Mouse (Mus musculus) liver, embryonic 11.5 days (tissue): ENCODE results near the gene Phospho1. TPM values are rescaled to one million over a fixed set of nuclear protein-coding genes. Genes with fewer than 3 reads are reported as not detected.

Experiments used
- ATAC-seq: fragments of 200-750 bp; cut with Nextera tagmentation; replicated peaks from 2 replicates; pipeline ENCODE4 v1.8.0; 2017; ENCODE audit warnings: moderate number of reproducible peaks, mild to moderate bottlenecking, moderate TSS enrichment, moderate library complexity; ENCODE audit not compliant: low FRiP score
- DNase-seq: peaks from one replicate; pipeline ENCODE4 v3.0.0-alpha.2; 2017; ENCODE audit warnings: low spot score
- H3K27ac ChIP-seq: fragments of 300-500 bp; sonication (generic); 2 replicates; pipeline ENCODE4 v1.5.1; 2014; ENCODE audit warnings: mild to moderate bottlenecking, low read depth, low read length, control low read depth
- H3K27me3 ChIP-seq: fragments of 300-500 bp; sonication (generic); replicated peaks from 2 replicates; pipeline ENCODE4 v1.6.1; 2014; ENCODE audit warnings: low read length, mixed read lengths; ENCODE audit not compliant: control insufficient read depth, insufficient read depth
- H3K36me3 ChIP-seq: fragments of 300-500 bp; sonication (generic); 2 replicates; pipeline ENCODE4 v1.6.1; 2014; ENCODE audit warnings: mild to moderate bottlenecking, low read length, moderate library complexity, mixed read lengths; ENCODE audit not compliant: control insufficient read depth, insufficient read depth
- H3K4me1 ChIP-seq: fragments of 300-500 bp; sonication (generic); replicated peaks from 2 replicates; pipeline ENCODE4 v1.6.1; 2014; ENCODE audit warnings: low read length, mixed read lengths; ENCODE audit not compliant: control insufficient read depth, insufficient read depth
- H3K4me2 ChIP-seq: fragments of 300-500 bp; sonication (generic); 2 replicates; pipeline ENCODE4 v1.6.1; 2014; ENCODE audit warnings: mild to moderate bottlenecking, control low read depth, moderate library complexity
- H3K4me3 ChIP-seq: fragments of 300-500 bp; sonication (generic); 2 replicates; pipeline ENCODE4 v1.5.1; 2014; ENCODE audit warnings: low read depth, low read length, control low read depth
- H3K9ac ChIP-seq: fragments of 300-500 bp; sonication (generic); 2 replicates; pipeline ENCODE4 v1.6.1; 2014; ENCODE audit warnings: low read depth, low read length, control low read depth
- H3K9me3 ChIP-seq: fragments of 300-500 bp; sonication (generic); 2 replicates; pipeline ENCODE4 v1.6.1; 2016; ENCODE audit warnings: low read length, inconsistent platforms, mixed read lengths; ENCODE audit not compliant: control insufficient read depth
- WGBS: fragments of 180-500 bp; shearing (Covaris S2); extraction: QIAGEN DNeasy Blood & Tissue Kit; methylation state at CpG from one replicate; pipeline ENCODE4 v1.1.7; 2014; 5-methylcytosine and 5-hydroxymethylcytosine counted together
- polyA plus RNA-seq: library from polyadenylated mRNA; unstranded; fragments of >200 nt; fragmentation: Nextera tagmentation; extraction: Ambion mirVana; gene quantifications from 2 replicates; pipeline ENCODE4 v1.2.1, GENCODE M21; 2014

Phospho1 gene
- polyA plus RNA-seq, 1 experiment from 2014 or later = 0.74 TPM

DNA sequence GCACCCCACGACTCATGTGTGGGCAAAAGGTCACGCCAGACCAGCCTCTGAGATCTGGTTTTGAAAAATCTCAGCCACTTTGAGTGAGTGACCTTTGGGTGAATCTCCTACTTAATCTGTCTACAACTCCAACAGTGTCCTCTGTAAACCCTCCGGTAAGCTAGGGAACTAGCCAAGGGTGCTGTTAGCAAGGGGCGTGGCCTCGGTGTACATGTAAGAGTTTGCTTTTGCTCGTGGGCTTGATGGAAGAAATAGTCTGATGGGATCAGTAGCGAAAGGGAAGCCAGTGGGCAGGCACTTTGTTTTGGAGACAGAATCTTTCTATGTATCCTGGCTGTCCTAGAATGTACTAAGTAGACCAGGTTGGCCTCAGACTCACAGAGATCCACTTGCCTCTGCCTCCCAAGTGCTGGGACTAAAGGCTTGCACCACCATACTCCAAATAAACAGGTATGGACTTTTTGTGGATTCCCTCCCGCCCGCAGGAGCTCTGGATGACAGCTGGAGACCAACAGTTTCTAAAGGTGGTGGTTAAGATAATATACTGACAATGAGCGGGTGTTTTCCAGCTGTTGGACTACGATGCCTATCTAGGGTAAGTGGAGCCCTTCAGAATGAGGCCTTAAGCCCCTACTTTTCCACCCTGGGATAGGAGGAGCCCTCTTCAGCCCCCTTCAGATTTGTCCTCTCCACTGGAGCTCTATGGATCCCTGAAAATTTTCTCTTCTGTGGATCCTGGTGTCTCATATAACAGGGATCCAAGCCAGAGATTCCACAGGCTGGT lies 4.1 kb downstream of the Phospho1 start:
- no peak overlapping the region for H3K4me3 ChIP-seq

DNA sequence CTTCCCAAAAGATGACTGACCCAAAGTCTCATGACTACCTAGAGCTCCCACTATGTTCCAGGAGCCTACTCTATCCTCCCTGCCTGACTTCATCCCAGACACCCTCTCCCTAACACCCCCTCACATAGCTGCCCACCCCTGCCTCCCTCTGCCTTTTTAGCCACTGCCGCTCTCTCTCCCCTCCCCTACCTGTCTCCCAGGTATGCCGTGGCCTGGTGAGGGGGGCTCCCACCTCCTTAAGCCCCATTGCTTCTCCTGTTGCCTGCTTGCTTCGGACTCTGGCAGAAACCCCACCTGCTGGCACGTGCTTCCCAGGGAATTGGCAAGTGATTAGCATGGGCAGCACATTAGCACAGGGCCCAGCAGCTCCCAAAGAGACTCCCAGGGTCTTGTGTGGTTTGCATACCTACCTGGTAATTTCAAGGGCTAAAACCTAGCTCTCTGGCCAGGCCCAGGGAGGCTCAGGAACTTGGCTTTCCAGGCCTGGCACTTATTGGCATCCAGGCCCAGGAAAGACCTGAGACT lies 5.3 kb downstream of the Phospho1 start:
- H3K4me1 ChIP-seq = peaks cover 44% of the 10 kb centered on the region
- no peak overlapping the region for H3K9ac ChIP-seq
- H3K27me3 ChIP-seq = peaks cover 71% of the 10 kb centered on the region
- 48% methylated on average over 4 of the region's 4 CpGs for WGBS
- no peak overlapping the region for H3K27ac ChIP-seq
- ATAC-seq (no peak), DNase-seq (no peak)
- no peaks in the 10 kb centered on the region for H3K36me3 ChIP-seq
- H3K9me3 ChIP-seq = no peaks in the 10 kb centered on the region
- no peak overlapping the region for H3K4me3 ChIP-seq
- no peak overlapping the region for H3K4me2 ChIP-seq

More for the DNA sequence above, 4.1 kb downstream of the Phospho1 start:
- H3K36me3 ChIP-seq = no peaks in the 10 kb centered on the region
- no peak overlapping the region for H3K4me2 ChIP-seq
- no peak overlapping the region for H3K9ac ChIP-seq
- peaks cover 60% of the 10 kb centered on the region for H3K27me3 ChIP-seq
- no peak overlapping the region for H3K27ac ChIP-seq
- H3K9me3 ChIP-seq = no peaks in the 10 kb centered on the region
- H3K4me1 ChIP-seq = peaks cover 35% of the 10 kb centered on the region
- DNase-seq (no peak), ATAC-seq (no peak)
- 57% methylated on average over 11 of the region's 11 CpGs for WGBS

DNA sequence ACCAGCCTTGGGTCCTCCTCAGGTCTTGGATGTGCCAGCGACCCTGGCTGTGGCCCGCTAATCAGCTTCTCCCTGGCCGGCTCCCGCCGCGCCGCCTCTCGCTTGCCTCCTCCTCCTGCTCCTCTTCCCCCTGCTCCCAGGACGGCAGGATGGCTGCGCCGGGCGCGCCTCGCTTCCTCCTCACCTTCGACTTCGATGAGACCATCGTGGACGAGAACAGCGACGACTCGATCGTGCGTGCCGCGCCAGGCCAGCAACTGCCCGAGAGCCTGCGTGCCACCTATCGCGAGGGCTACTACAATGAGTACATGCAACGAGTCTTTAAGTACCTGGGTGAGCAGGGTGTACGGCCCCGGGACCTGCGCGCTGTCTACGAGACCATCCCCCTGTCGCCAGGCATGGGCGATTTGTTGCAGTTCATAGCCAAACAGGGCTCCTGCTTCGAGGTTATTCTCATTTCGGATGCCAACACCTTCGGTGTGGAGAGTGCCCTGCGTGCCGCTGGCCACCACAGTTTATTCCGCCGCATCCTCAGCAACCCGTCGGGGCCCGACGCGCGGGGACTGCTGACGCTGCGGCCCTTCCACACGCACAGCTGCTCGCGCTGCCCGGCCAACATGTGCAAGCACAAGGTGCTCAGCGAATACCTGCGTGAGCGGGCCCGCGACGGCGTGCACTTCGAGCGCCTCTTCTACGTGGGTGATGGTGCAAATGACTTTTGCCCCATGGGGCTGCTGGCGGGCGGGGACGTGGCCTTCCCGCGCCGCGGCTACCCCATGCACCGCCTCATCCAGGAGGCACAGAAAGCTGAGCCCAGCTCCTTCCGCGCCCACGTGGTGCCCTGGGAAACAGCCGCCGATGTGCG lies 6.3 kb downstream of the Phospho1 start:
- Histone ChIP-seq H3K9ac (peak overlapping the region; percentile 3; the same call in 1 of the 2 replicates), H3K4me2 (peak overlapping the region; percentile 63)
- peak; percentile 56 for DNase-seq

DNA sequence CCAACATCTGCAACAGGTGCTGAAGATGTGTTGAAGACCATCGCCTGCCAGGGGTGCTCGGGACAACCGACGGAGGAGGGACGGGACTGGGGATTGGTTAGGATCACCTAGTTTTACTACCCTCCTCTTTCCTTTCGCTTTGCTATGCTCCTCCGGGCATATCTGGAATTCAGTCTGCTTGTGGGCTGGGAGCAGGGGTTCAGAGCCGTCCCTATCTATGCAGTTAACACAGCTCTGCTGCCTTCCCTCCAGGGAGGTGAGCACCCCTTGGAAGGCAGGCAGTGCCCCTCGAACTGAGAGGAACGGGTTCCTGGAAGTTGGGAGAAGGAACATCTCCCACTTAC lies 6.9 kb downstream of the Phospho1 start:
- peak overlapping the region; percentile 63 for H3K4me2 ChIP-seq
- no peak overlapping the region; the same call in 1 of the 2 replicates for H3K27ac ChIP-seq
- H3K4me1 ChIP-seq = peaks cover 52% of the 10 kb centered on the region
- ATAC-seq (no peak), DNase-seq (peak; percentile 58)
- no peaks in the 10 kb centered on the region for H3K36me3 ChIP-seq
- 6% methylated on average over 10 of the region's 10 CpGs for WGBS
- H3K27me3 ChIP-seq = peaks cover 64% of the 10 kb centered on the region
- no peaks in the 10 kb centered on the region for H3K9me3 ChIP-seq
- 0 out of 2 replicates have a peak overlapping the region, but pooled peaks have one; percentile 3 for H3K9ac ChIP-seq
- peak overlapping the region; percentile 39 for H3K4me3 ChIP-seq

More for the DNA sequence above, 6.3 kb downstream of the Phospho1 start:
- no peaks in the 10 kb centered on the region for H3K9me3 ChIP-seq
- H3K4me1 ChIP-seq = peaks cover 48% of the 10 kb centered on the region
- 4% methylated on average over 80 of the region's 80 CpGs for whole genome bisulfite sequencing
- H3K27ac ChIP-seq = no peak overlapping the region
- H3K36me3 ChIP-seq = no peaks in the 10 kb centered on the region
- H3K27me3 ChIP-seq = peaks cover 65% of the 10 kb centered on the region
- H3K4me3 ChIP-seq = peak overlapping the region; percentile 39
- ATAC-seq = no peak

DNA sequence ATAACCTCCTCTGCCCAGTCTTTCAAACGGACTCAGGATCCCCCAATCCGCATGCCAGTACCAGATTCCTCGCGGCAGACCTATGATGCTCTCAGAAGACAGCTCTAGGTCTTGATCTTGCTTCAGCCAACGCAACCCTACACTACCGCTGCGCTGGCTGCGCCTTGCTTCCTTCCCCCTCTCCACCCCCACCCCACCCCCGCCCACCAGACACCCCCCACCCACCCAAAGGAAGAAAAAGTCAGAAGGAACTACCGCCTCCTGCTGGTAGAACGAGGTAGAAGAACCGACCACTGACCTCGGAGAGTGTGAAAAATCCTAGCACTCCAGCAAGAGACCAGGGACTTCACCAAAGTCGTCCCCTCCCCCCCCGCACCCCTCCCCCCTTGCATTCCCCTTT lies 7.3 kb downstream of the Phospho1 start:
- Histone ChIP-seq H3K4me3 (peak overlapping the region; percentile 39; the same call in 1 of the 2 replicates), H3K9me3 (no peaks in the 10 kb centered on the region), H3K27ac (no peak overlapping the region; the same call in 1 of the 2 replicates), H3K4me2 (peak overlapping the region; percentile 63), H3K9ac (no peak overlapping the region), H3K4me1 (peaks cover 50% of the 10 kb centered on the region), H3K36me3 (no peaks in the 10 kb centered on the region), H3K27me3 (peaks cover 64% of the 10 kb centered on the region)
- DNase-seq (no peak), ATAC-seq (no peak)
- 7% methylated on average over 15 of the region's 15 CpGs for WGBS

DNA sequence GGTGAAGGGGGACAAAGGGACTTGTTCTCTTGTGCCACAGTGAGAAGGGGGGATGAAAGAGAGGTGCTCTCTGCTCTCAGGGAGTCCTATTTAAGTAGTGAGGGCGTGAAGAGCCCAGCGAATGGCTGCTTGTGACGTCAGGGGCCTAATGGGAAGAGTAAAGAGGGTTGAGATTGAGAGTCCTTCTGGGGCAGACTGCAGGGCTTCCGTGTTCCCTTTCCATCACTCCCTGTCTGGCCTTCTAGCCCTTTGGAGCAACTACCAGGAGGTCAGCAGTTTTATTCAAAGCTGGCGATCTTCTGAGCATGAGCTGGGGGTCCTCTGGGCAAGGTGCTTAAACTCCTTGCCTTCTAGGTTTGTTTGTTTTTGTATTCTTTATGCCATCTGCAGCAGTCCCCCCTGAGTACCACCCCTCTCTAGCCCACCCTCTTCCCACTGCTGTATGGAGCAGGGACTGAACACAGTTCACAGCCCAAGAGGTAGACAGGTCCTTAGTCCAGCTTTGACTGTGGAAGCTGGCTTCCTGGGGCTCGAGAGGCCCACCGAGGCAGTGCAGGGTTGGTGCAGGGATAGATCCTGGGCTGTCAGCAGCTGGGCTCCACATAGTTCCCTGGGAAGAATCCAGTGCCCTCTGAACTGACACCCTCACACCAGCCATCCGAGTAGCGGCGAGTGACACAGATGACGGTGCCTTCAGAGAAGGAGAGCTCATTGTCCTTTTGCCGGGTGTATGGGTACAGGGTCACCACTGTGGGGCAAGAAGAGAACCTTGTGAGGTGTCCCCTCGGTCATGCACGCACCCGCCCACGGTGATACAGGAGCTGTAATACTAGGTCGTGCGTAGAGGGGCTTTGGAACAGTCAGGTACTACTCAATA lies 8.1 kb downstream of the Phospho1 start:
- no peak for ATAC-seq
- H3K4me1 ChIP-seq = peaks cover 44% of the 10 kb centered on the region
- H3K4me2 ChIP-seq = 0 out of 2 replicates have a peak overlapping the region, but pooled peaks have one; percentile 2
- WGBS = 59% methylated on average over 18 of the region's 18 CpGs
- H3K36me3 ChIP-seq = no peaks in the 10 kb centered on the region
- H3K27me3 ChIP-seq = peaks cover 64% of the 10 kb centered on the region
- DNase-seq = no peak
- no peak overlapping the region for H3K27ac ChIP-seq
- no peak overlapping the region for H3K4me3 ChIP-seq
- H3K9ac ChIP-seq = no peak overlapping the region
- H3K9me3 ChIP-seq = no peaks in the 10 kb centered on the region

DNA sequence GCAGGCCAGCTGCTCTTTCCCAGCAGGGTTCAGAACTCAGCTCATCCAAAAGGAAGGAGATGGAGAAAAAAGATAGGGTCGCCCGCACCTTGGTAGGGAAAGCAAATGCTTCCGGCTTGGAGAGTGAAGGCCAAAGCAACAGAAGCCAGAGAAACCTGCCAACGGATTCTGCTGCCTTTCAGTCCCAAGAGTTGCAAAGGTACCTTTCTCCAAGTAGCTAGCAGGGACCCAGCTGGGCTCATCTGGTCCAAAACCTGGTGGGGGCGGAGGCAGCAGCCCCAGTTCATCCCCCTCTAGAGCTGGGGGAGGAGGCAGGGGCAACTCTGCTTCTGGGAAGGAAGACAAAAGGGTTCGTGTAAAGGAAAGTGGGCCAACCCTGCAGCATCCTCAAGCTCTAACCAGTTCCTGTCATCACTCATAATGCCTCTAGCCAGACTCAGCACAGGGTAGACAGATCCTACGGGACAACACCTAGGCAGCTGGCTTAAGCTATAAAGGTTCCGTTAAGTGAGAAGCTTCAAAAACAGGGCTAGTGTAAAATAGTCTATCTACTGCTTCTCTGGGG lies 8.8 kb downstream of the Phospho1 start:
- ATAC-seq (no peak), DNase-seq (no peak)
- H3K9ac ChIP-seq = no peak overlapping the region
- no peak overlapping the region for H3K4me2 ChIP-seq
- peaks cover 64% of the 10 kb centered on the region for H3K27me3 ChIP-seq
- no peak overlapping the region for H3K27ac ChIP-seq
- peaks cover 44% of the 10 kb centered on the region for H3K4me1 ChIP-seq
- H3K9me3 ChIP-seq = no peaks in the 10 kb centered on the region
- WGBS = 44% methylated on average over 8 of the region's 8 CpGs
- H3K4me3 ChIP-seq = no peak overlapping the region
- H3K36me3 ChIP-seq = no peaks in the 10 kb centered on the region
